In genomic region chr16:34643511-34644259, GRCm38 (mm10) we compare ENCODE assay signal across 14 mouse cellular contexts. TPM values are rescaled to one million over a fixed set of nuclear protein-coding genes. Genes with fewer than 3 reads are reported as not detected.
DNase-seq lines count a peak whose midpoint lies in the region; ATAC-seq and TF ChIP-seq lines count a peak whose summit lies in the region.
"Had no signal": no experiment of that assay in that cellular context is flagged by ENCODE, and none has a peak within 500 bp of the region (broad histone marks: within the 10 kb centered on the region; RNA-seq: fewer than 3 reads in every experiment).

No protein-coding gene starts in this region.

- TF ChIP-seq POLR2A in cortical plate, adult 2 months (IDR thresholded peaks at IDR 0.05; ENCODE audit: extremely low read depth, insufficient read depth, low read length) = no peak

- peak; percentile 75 for DNase-seq in 3T3-L1 (ENCODE audit: low read depth, low spot score)
- DNase-seq in lung, postnatal 14 days = peak; percentile 44
- no peak for DNase-seq in cerebellum, adult 9-11 months
- no peak for DNase-seq in layer of hippocampus, postnatal 25 days (ENCODE audit: extremely low spot score in 1 of 2, low spot score in 1 of 2)
- DNase-seq in forebrain, postnatal 0 days = no peak
- DNase-seq: gastrocnemius, postnatal 10 days; kidney, adult 8-10 months; thymus, postnatal 4 days had no signal

- no peaks in the 10 kb centered on the region for H3K27me3 ChIP-seq in heart, embryonic 14.5 days (ENCODE audit: control insufficient read depth, insufficient read depth, low read length)
- H3K27me3 ChIP-seq in heart, embryonic 12.5 days (replicated peaks) = no peaks in the 10 kb centered on the region
- no peaks in the 10 kb centered on the region for H3K27me3 ChIP-seq in forebrain, postnatal 0 days (ENCODE audit: insufficient read depth, low read length)
- H3K27me3 ChIP-seq: hindbrain, embryonic 12.5 days had no signal

- peaks cover 7 to 9% of the 10 kb centered on the region in 2 experiments; a peak in 3 of 4 replicates for H3K4me1 ChIP-seq in heart, embryonic 14.5 days (ENCODE audit: control insufficient read depth in 2 of 2, insufficient read depth in 2 of 2, low read length in 2 of 2)
- peaks cover 8% of the 10 kb centered on the region for H3K4me1 ChIP-seq in heart, embryonic 12.5 days (replicated peaks)
- peaks cover 11% of the 10 kb centered on the region for H3K4me1 ChIP-seq in cortical plate, adult 2 months (ENCODE audit: control insufficient read depth, insufficient read depth, low read length)
- H3K4me1 ChIP-seq in forebrain, postnatal 0 days (ENCODE audit: insufficient read depth) = no peaks in the 10 kb centered on the region

- WGBS in heart, embryonic 14.5 days = 33% methylated on average over 8 of the region's 8 CpGs
- WGBS in heart, embryonic 12.5 days = 41% methylated on average over 8 of the region's 8 CpGs
- WGBS in forebrain, postnatal 0 days = 74% methylated on average over 8 of the region's 8 CpGs

- no peak for ATAC-seq in heart, embryonic 14.5 days (ENCODE audit: insufficient number of reproducible peaks, insufficient read depth, low FRiP score, low read depth)
- ATAC-seq in heart, embryonic 12.5 days (ENCODE audit: insufficient number of reproducible peaks, low FRiP score) = no peak
- no peak for ATAC-seq in forebrain, postnatal 0 days

- no peaks in the 10 kb centered on the region for H3K9me3 ChIP-seq in heart, embryonic 14.5 days (ENCODE audit: control insufficient read depth, low read length)
- H3K9me3 ChIP-seq in heart, embryonic 12.5 days (replicated peaks) = no peaks in the 10 kb centered on the region
- H3K9me3 ChIP-seq in forebrain, postnatal 0 days (ENCODE audit: low read length) = no peaks in the 10 kb centered on the region
- H3K9me3 ChIP-seq: hindbrain, embryonic 12.5 days had no signal

- no peak overlapping the region for H3K9ac ChIP-seq in heart, embryonic 14.5 days (ENCODE audit: low read length)
- no peak overlapping the region for H3K9ac ChIP-seq in heart, embryonic 12.5 days
- H3K9ac ChIP-seq in forebrain, postnatal 0 days = no peak overlapping the region
- H3K9ac ChIP-seq: hindbrain, embryonic 12.5 days had no signal

- H3K27ac ChIP-seq in heart, embryonic 14.5 days (replicated peaks in 1 of 2; ENCODE audit: control insufficient read depth in 1 of 2, insufficient read depth in 1 of 2, low read depth in 2 of 2, low read length in 2 of 2) = peak overlapping the region; percentile 8 to 31; a peak in 2 of 4 replicates
- no peak overlapping the region for H3K27ac ChIP-seq in heart, embryonic 12.5 days (ENCODE audit: poor library complexity, severe bottlenecking)
- H3K27ac ChIP-seq in cortical plate, adult 2 months (ENCODE audit: insufficient read depth, low read length) = peak overlapping the region; percentile 58
- H3K27ac ChIP-seq in forebrain, postnatal 0 days (ENCODE audit: low read depth, low read length) = no peak overlapping the region
- H3K27ac ChIP-seq: hindbrain, embryonic 12.5 days had no signal

- H3K36me3 ChIP-seq in heart, embryonic 14.5 days (ENCODE audit: control insufficient read depth, insufficient read depth, low read length) = no peaks in the 10 kb centered on the region
- no peaks in the 10 kb centered on the region for H3K36me3 ChIP-seq in heart, embryonic 12.5 days
- H3K36me3 ChIP-seq in forebrain, postnatal 0 days (ENCODE audit: insufficient read depth) = no peaks in the 10 kb centered on the region
- H3K36me3 ChIP-seq: hindbrain, embryonic 12.5 days had no signal

- no peak for TF ChIP-seq CTCF in cortical plate, adult 2 months (IDR thresholded peaks at IDR 0.05; ENCODE audit: extremely low read depth, insufficient read depth, low read length)
- no peak for TF ChIP-seq CTCF in forebrain, postnatal 0 days (IDR thresholded peaks at IDR 0.05; ENCODE audit: low read depth)

- no peak overlapping the region for H3K4me2 ChIP-seq in heart, embryonic 14.5 days (ENCODE audit: low read length)
- H3K4me2 ChIP-seq in heart, embryonic 12.5 days = no peak overlapping the region
- H3K4me2 ChIP-seq in forebrain, postnatal 0 days (ENCODE audit: low read depth) = no peak overlapping the region
- H3K4me2 ChIP-seq: hindbrain, embryonic 12.5 days had no signal

- no peak overlapping the region for H3K4me3 ChIP-seq in heart, embryonic 14.5 days (ENCODE audit: control insufficient read depth in 1 of 2, insufficient read depth in 1 of 2, low read depth in 1 of 2, low read length in 2 of 2)
- H3K4me3 ChIP-seq in heart, embryonic 12.5 days = no peak overlapping the region
- no peak overlapping the region for H3K4me3 ChIP-seq in cortical plate, adult 2 months (ENCODE audit: insufficient read depth, low read length)
- H3K4me3 ChIP-seq in forebrain, postnatal 0 days (ENCODE audit: low read depth, low read length) = no peak overlapping the region
- H3K4me3 ChIP-seq: hindbrain, embryonic 12.5 days had no signal

RNA-seq across cellular contexts. Expression of gene Ropn1, which starts 6.0 kb away (rescaled TPM):
- 0.47 and 0.62 TPM in 2 replicates for polyA plus RNA-seq in heart, embryonic 14.5 days (2014; fragmentation: Nextera tagmentation; extraction: Ambion mirVana)
- polyA plus RNA-seq in heart, embryonic 12.5 days (2016; fragmentation: Nextera tagmentation; extraction: Ambion mirVana) = 0.58 and 0.73 TPM in 2 replicates
- 0.11 and 0.21 TPM in 2 replicates for polyA plus RNA-seq in cortical plate, adult 2 months (2012; rRNA removed)
- total RNA-seq in layer of hippocampus, postnatal 25 days (2021) = not detected
- total RNA-seq in forebrain, postnatal 0 days (2014; rRNA removed) = not detected in 2 replicates
- polyA plus RNA-seq in forebrain, postnatal 0 days (2015; fragmentation: Nextera tagmentation; extraction: Ambion mirVana) = not detected in 2 replicates
- total RNA-seq: CH12.LX; gastrocnemius, postnatal 10 days had no signal
- polyA plus RNA-seq: hindbrain, embryonic 12.5 days; liver, embryonic 16.5 days had no signal

RNA-seq across cellular contexts. Expression of gene Ccdc14, which starts 46.7 kb away (rescaled TPM):
- 6.2 and 6.6 TPM in 2 replicates for polyA plus RNA-seq in heart, embryonic 14.5 days (2014; fragmentation: Nextera tagmentation; extraction: Ambion mirVana)
- 7.0 and 8.5 TPM in 2 replicates for polyA plus RNA-seq in heart, embryonic 12.5 days (2016; fragmentation: Nextera tagmentation; extraction: Ambion mirVana)
- polyA plus RNA-seq in cortical plate, adult 2 months (2012; rRNA removed) = 2.4 TPM in 2 replicates
- 1 to 10 TPM; 2.0 to 2.5 TPM for total RNA-seq in layer of hippocampus, postnatal 25 days (2021)
- total RNA-seq in forebrain, postnatal 0 days (2014; rRNA removed) = 3.7 and 5.1 TPM in 2 replicates
- 1.7 and 2.2 TPM in 2 replicates for polyA plus RNA-seq in forebrain, postnatal 0 days (2015; fragmentation: Nextera tagmentation; extraction: Ambion mirVana)

Comparison
In these comparisons a context has a peak if more than half of its experiments do, and no peak if none do; other contexts are left out.
1. H3K27ac ChIP-seq: peak in heart, embryonic 14.5 days (2 of 2) and cortical plate, adult 2 months (single experiment); none in heart, embryonic 12.5 days (single experiment) and forebrain, postnatal 0 days (single experiment).
2. DNase-seq: peak in 3T3-L1 (single experiment) and lung, postnatal 14 days (single experiment); none in cerebellum, adult 9-11 months (single experiment), layer of hippocampus, postnatal 25 days (0 of 2) and forebrain, postnatal 0 days (single experiment).